Mouse (Mus musculus): Measurements from ENCODE around the gene Lrp5. TPM values are rescaled to one million over a fixed set of nuclear protein-coding genes. Genes with fewer than 3 reads are reported as not detected.

Lrp5 gene
- polyA plus RNA-seq, 1 experiment = 87.8 TPM

GRCm38 (mm10) chr19:3540997-3541396 is 145.4 kb downstream of the Lrp5 start:
- DNase-seq = no peak
- Histone ChIP-seq H3K4me3 (replicated peaks; ENCODE audit: extremely low read depth, low read depth, low read length) (no peak overlapping the region), H3K4me1 (ENCODE audit: control insufficient read depth, insufficient read depth, low read length) (peaks cover 4% of the 10 kb centered on the region)
- TF ChIP-seq CTCF (IDR thresholded peaks at IDR 0.05; ENCODE audit: insufficient read depth, low read length) (no peak), POLR2A (IDR thresholded peaks at IDR 0.05; ENCODE audit: borderline replicate concordance, extremely low read depth, low read depth, low read length) (no peak)
- WGBS = 94% methylated on average over 5 of the region's 5 CpGs

- no peak overlapping the region for H3K4me3 ChIP-seq (replicated peaks; ENCODE audit: extremely low read depth, low read depth, low read length)
- no peaks in the 10 kb centered on the region; the same call in 1 of the 2 replicates for H3K4me1 ChIP-seq (ENCODE audit: control insufficient read depth, insufficient read depth, low read length)
- no peak for TF ChIP-seq POLR2A (IDR thresholded peaks at IDR 0.05; ENCODE audit: borderline replicate concordance, extremely low read depth, low read depth, low read length)
- no peak for TF ChIP-seq CTCF (IDR thresholded peaks at IDR 0.05; ENCODE audit: insufficient read depth, low read length)
- 79% methylated on average over 2 of the region's 2 CpGs for WGBS
- no peak for DNase-seq
Measured at GRCm38 (mm10) chr19:3540254-3540653, 146.1 kb downstream of the Lrp5 start.

GRCm38 (mm10) chr19:3539456-3539855 is 146.9 kb downstream of the Lrp5 start:
- DNase-seq = no peak
- H3K4me1 ChIP-seq (ENCODE audit: control insufficient read depth, insufficient read depth, low read length) = peaks cover 5% of the 10 kb centered on the region
- H3K4me3 ChIP-seq (replicated peaks; ENCODE audit: extremely low read depth, low read depth, low read length) = no peak overlapping the region
- 59% methylated on average over 5 of the region's 5 CpGs for WGBS
- TF ChIP-seq CTCF (IDR thresholded peaks at IDR 0.05; ENCODE audit: insufficient read depth, low read length) (no peak), POLR2A (IDR thresholded peaks at IDR 0.05; ENCODE audit: borderline replicate concordance, extremely low read depth, low read depth, low read length) (no peak)

DNA sequence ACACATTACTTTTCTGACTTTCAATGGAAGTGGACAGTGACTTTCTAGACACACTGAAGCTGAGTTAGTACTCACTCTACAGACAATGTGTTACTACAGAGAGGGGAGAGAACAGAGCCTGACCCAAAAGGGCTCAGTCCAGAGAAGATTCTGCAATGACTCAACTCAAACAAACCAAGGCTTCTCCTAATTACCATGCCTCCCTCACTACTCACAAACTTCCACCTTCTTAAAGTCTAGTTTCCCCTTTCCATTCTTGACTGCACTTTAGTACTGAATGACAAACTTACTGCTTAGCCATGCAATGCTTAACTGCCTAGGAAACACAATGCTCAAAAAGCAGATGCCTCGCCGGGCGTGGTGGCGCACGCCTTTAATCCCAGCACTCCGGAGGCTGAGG is 148.7 kb downstream of the Lrp5 start:
- DNase-seq = no peak
- H3K4me3 ChIP-seq (replicated peaks; ENCODE audit: extremely low read depth, low read depth, low read length) = no peak overlapping the region

DNA sequence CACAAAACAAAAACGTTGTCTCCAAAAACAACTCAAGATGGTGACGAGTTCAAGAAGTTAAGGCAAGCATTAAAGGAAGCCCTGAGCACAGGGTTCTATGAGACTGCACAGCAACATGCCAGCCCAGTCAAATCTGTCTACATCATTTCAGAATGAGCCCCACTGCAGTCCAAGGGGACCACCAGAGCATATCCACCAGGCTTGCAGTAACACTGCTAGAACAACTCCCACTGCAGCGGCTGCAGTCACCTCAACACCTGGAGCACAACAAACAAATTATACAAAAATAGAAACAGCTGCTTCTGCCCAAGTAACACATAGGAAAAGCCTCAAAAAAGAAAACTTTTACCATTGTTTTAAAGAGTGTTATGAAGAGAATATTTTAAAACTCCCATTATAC is 151.4 kb downstream of the Lrp5 start:
- WGBS = 52% methylated on average over 3 of the region's 3 CpGs
- TF ChIP-seq POLR2A (IDR thresholded peaks at IDR 0.05; ENCODE audit: borderline replicate concordance, extremely low read depth, low read depth, low read length) (no peak), CTCF (IDR thresholded peaks at IDR 0.05; ENCODE audit: insufficient read depth, low read length) (no peak)
- Histone ChIP-seq H3K4me3 (replicated peaks; ENCODE audit: extremely low read depth, low read depth, low read length) (no peak overlapping the region), H3K4me1 (ENCODE audit: control insufficient read depth, insufficient read depth, low read length) (peaks cover 14% of the 10 kb centered on the region)
- DNase-seq = no peak

More for the DNA sequence above, 148.7 kb downstream of the Lrp5 start:
- TF ChIP-seq CTCF (IDR thresholded peaks at IDR 0.05; ENCODE audit: insufficient read depth, low read length) = no peak
- no peak for TF ChIP-seq POLR2A (IDR thresholded peaks at IDR 0.05; ENCODE audit: borderline replicate concordance, extremely low read depth, low read depth, low read length)
- 85% methylated on average over 6 of the region's 6 CpGs for WGBS
- peaks cover 14% of the 10 kb centered on the region for H3K4me1 ChIP-seq (ENCODE audit: control insufficient read depth, insufficient read depth, low read length)

Other genes starting within 250 kb of the Lrp5 start
- 43.5 and 55.6 TPM in 2 replicates for gene Ppp6r3, start 110.8 kb downstream of the Lrp5 start, polyA plus RNA-seq (2012; rRNA removed)
- 36.3 and 41.4 TPM in 2 replicates for gene 1810055G02Rik, start 21.7 kb upstream of the Lrp5 start, polyA plus RNA-seq (2012; rRNA removed)
- gene Kmt5b, start 80.9 kb upstream of the Lrp5 start, polyA plus RNA-seq (2012; rRNA removed) = 19.6 and 23.7 TPM in 2 replicates
- 75.9 and 81.6 TPM in 2 replicates for gene Chka, start 165.2 kb upstream of the Lrp5 start, polyA plus RNA-seq (2012; rRNA removed)
- gene Tcirg1, start 220.6 kb upstream of the Lrp5 start, polyA plus RNA-seq (2012; rRNA removed) = 157 and 164 TPM in 2 replicates
- gene Ndufs8, start 226.2 kb upstream of the Lrp5 start, polyA plus RNA-seq (2012; rRNA removed) = 157 and 189 TPM in 2 replicates
- 71.9 and 85.0 TPM in 2 replicates for gene Aldh3b1, start 243.2 kb upstream of the Lrp5 start, polyA plus RNA-seq (2012; rRNA removed)
- 169 and 180 TPM in 2 replicates for gene Unc93b1, start 248.6 kb upstream of the Lrp5 start, polyA plus RNA-seq (2012; rRNA removed)

Measured in lung, adult 2 months (tissue).